Mouse (Mus musculus): ENCODE measurements around the gene Son. TPM values are rescaled to one million over a fixed set of nuclear protein-coding genes. Genes with fewer than 3 reads are reported as not detected.
A peak's percentile ranks its signal among the peaks of the same experiment; 100 is the strongest.

The Son gene
- polyA plus RNA-seq, 1 experiment from 2014 or later: 128 TPM

- Histone ChIP-seq H3K27ac (no peak overlapping the region), H3K4me1 (peaks cover 6% of the 10 kb centered on the region), H3K4me3 (no peak overlapping the region), H3K27me3 (replicated peaks) (no peaks in the 10 kb centered on the region), H3K9me3 (no peaks in the 10 kb centered on the region), H3K9ac (no peak overlapping the region), H3K36me3 (replicated peaks) (peaks cover 24% of the 10 kb centered on the region), H3K4me2 (no peak overlapping the region)
- peak; percentile 87 for ATAC-seq (replicated peaks)
- 33% methylated on average over 14 of the region's 14 CpGs for WGBS
Observed at GRCm38 (mm10) chr16:91694455-91695084, 47.3 kb downstream of the Son start.

GRCm38 (mm10) chr16:91695108-91695755 lies 47.9 kb downstream of the Son start:
- no peak for ATAC-seq (replicated peaks)
- Histone ChIP-seq H3K9ac (no peak overlapping the region), H3K4me2 (no peak overlapping the region), H3K36me3 (replicated peaks) (peaks cover 24% of the 10 kb centered on the region), H3K9me3 (no peaks in the 10 kb centered on the region), H3K27ac (no peak overlapping the region), H3K4me3 (no peak overlapping the region), H3K27me3 (replicated peaks) (no peaks in the 10 kb centered on the region), H3K4me1 (no peaks in the 10 kb centered on the region)
- WGBS: 77% methylated on average over 8 of the region's 8 CpGs

- Histone ChIP-seq H3K4me1 (no peaks in the 10 kb centered on the region), H3K27ac (no peak overlapping the region), H3K4me3 (no peak overlapping the region), H3K9me3 (no peaks in the 10 kb centered on the region), H3K36me3 (replicated peaks) (peaks cover 22% of the 10 kb centered on the region), H3K27me3 (replicated peaks) (no peaks in the 10 kb centered on the region), H3K4me2 (no peak overlapping the region), H3K9ac (no peak overlapping the region)
- 95% methylated on average over 1 of the region's 1 CpGs for WGBS
- ATAC-seq (replicated peaks): no peak
Observed at GRCm38 (mm10) chr16:91698995-91699394, 51.7 kb downstream of the Son start.

GRCm38 (mm10) chr16:91701908-91702307 lies 54.6 kb downstream of the Son start:
- Histone ChIP-seq H3K9ac (no peak overlapping the region), H3K27me3 (replicated peaks) (no peaks in the 10 kb centered on the region), H3K4me1 (no peaks in the 10 kb centered on the region), H3K9me3 (no peaks in the 10 kb centered on the region), H3K27ac (no peak overlapping the region), H3K4me3 (no peak overlapping the region), H3K4me2 (no peak overlapping the region), H3K36me3 (replicated peaks) (peaks cover 30% of the 10 kb centered on the region)
- ATAC-seq (replicated peaks): no peak
- 91% methylated on average over 13 of the region's 13 CpGs for WGBS

DNA sequence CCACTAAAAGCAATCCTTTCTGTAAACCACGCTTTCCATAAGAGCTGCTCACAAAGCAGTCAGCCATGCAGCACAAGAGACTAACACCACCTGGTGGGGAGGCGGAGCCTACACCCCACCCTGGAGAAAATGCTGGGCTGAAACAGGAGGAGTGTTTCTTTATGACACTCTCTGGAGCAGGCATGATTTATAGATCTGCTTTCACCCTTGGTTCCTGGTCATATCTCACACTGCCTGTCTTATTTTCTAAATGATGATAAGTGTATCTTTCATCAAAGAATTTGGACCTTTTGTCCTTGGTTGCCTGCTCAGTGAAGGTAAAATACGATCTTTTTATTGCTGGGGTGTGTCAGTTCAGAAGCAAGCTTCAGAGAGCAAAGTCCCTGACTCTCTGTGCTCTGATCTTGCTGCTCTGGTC lies 55.5 kb downstream of the Son start:
- no peak for ATAC-seq (replicated peaks)

GRCm38 (mm10) chr16:91704603-91705340 lies 57.5 kb downstream of the Son start:
- Histone ChIP-seq H3K4me1 (no peaks in the 10 kb centered on the region), H3K9ac (no peak overlapping the region), H3K27ac (no peak overlapping the region), H3K9me3 (no peaks in the 10 kb centered on the region), H3K4me3 (no peak overlapping the region), H3K36me3 (replicated peaks) (peaks cover 27% of the 10 kb centered on the region), H3K27me3 (replicated peaks) (no peaks in the 10 kb centered on the region), H3K4me2 (no peak overlapping the region)
- WGBS: 86% methylated on average over 14 of the region's 14 CpGs
- no peak for ATAC-seq (replicated peaks)

More for the DNA sequence above, 55.5 kb downstream of the Son start:
- Histone ChIP-seq H3K27ac (no peak overlapping the region), H3K9ac (no peak overlapping the region), H3K9me3 (no peaks in the 10 kb centered on the region), H3K4me1 (no peaks in the 10 kb centered on the region), H3K4me3 (no peak overlapping the region), H3K36me3 (replicated peaks) (peaks cover 32% of the 10 kb centered on the region), H3K4me2 (no peak overlapping the region), H3K27me3 (replicated peaks) (no peaks in the 10 kb centered on the region)
- 62% methylated on average over 3 of the region's 3 CpGs for WGBS

DNA sequence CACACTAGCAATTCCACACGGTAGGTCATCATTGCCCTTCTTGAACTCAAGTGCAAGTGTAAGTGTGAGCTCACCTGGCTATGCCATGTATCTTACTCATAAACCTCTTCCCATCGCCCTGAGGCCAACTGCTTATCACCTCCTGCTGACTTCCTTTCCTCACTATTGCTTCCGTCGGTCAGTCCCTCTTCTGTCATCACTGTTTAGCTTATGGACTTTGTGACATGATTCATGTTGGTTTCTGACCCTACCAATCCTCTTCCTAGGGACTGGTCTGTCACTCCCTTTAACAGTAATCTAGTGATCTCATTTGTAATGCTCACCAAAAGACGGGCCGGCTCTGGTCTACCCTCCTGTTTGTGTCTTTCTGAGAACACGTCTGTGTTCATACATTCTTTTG lies 62.9 kb downstream of the Son start:
- no peak overlapping the region for H3K4me3 ChIP-seq
- peaks cover 42% of the 10 kb centered on the region for H3K36me3 ChIP-seq (replicated peaks)
- 91% methylated on average over 7 of the region's 7 CpGs for WGBS
- no peak for ATAC-seq (replicated peaks)
- no peaks in the 10 kb centered on the region for H3K9me3 ChIP-seq
- H3K4me2 ChIP-seq: no peak overlapping the region
- H3K4me1 ChIP-seq: no peaks in the 10 kb centered on the region
- H3K9ac ChIP-seq: no peak overlapping the region
- no peaks in the 10 kb centered on the region for H3K27me3 ChIP-seq (replicated peaks)
- no peak overlapping the region for H3K27ac ChIP-seq

GRCm38 (mm10) chr16:91716927-91717349 lies 69.6 kb downstream of the Son start:
- H3K27me3 ChIP-seq (replicated peaks): no peaks in the 10 kb centered on the region
- no peaks in the 10 kb centered on the region for H3K4me1 ChIP-seq
- ATAC-seq (replicated peaks): no peak
- no peak overlapping the region for H3K4me3 ChIP-seq
- H3K9me3 ChIP-seq: no peaks in the 10 kb centered on the region
- no peak overlapping the region for H3K4me2 ChIP-seq
- no peak overlapping the region for H3K9ac ChIP-seq
- 89% methylated on average over 11 of the region's 11 CpGs for WGBS
- peaks cover 22% of the 10 kb centered on the region; the same call in 1 of the 2 replicates for H3K36me3 ChIP-seq (replicated peaks)
- H3K27ac ChIP-seq: no peak overlapping the region

DNA sequence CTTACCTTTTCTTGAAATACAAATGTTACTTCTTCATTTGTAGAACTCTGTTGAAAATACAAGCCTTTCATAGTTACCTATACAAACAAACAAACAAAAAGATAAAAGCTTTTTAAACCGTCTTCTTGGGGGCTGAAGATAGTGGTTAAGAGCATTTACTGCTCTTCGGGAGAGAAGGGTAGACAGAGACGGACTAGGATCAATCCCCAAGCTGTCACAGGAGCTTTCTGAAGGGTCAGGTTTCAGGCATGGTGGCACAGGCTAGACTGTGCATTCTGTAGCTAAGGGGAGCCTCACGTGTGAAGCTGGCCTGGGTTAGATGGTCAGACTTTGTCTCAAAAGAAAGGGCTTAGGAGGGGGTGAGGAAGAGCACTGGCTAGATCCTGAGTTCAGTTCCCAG lies 70.1 kb downstream of the Son start:
- Histone ChIP-seq H3K9ac (no peak overlapping the region), H3K4me2 (no peak overlapping the region), H3K36me3 (replicated peaks) (peaks cover 18% of the 10 kb centered on the region; the same call in 1 of the 2 replicates), H3K4me1 (0 out of 2 replicates have a peak, but pooled peaks cover under 1% of the 10 kb centered on the region), H3K9me3 (no peaks in the 10 kb centered on the region), H3K4me3 (no peak overlapping the region), H3K27me3 (replicated peaks) (no peaks in the 10 kb centered on the region), H3K27ac (no peak overlapping the region)
- ATAC-seq (replicated peaks): no peak
- WGBS: 88% methylated on average over 4 of the region's 4 CpGs

DNA sequence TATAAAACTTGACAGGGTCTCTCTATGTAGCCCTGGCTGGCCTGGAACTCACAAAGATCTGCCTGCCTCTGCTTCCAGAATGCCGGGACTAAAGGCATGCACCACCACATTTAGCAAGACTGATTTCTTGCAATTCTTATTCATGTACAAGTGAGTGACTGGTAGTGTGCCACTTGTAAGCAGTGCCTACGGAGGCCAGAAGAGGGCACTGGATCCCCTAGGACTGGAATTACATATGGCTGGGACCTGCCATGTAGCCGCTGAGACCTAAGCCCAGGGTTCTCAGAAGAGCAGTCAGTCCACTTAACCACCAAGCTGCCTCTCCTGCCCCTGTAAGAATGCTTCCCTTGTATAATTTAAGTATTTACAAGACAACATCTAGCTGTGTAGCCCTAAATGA lies 76.9 kb downstream of the Son start:
- Histone ChIP-seq H3K4me2 (no peak overlapping the region), H3K9ac (no peak overlapping the region), H3K4me3 (no peak overlapping the region), H3K4me1 (peaks cover 21% of the 10 kb centered on the region), H3K36me3 (replicated peaks) (peaks cover 10% of the 10 kb centered on the region; the same call in 1 of the 2 replicates), H3K9me3 (no peaks in the 10 kb centered on the region), H3K27ac (no peak overlapping the region), H3K27me3 (replicated peaks) (no peaks in the 10 kb centered on the region)
- ATAC-seq (replicated peaks): no peak
- 50% methylated on average over 3 of the region's 3 CpGs for WGBS

DNA sequence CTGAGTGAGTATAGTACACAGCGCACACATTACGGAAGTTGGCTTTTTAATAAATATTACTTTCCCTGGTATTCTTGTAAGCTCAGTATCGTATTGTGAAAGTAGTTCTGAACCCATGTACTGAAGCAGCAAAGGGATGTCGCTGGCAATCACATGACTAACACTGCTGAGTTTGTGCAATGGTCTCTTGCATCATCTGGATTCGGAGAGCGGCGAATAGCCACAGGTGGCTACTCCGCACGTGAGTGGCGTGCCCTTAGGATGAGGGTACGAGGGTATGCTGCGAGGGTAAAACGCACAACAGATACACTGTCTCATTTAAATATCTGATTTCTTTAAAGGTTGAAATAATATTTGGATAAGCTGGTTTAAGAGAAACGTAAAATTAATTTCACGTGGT lies 80.1 kb downstream of the Son start:
- Histone ChIP-seq H3K27ac (peak overlapping the region; percentile 97; the same call in 1 of the 2 replicates), H3K36me3 (replicated peaks) (no peaks in the 10 kb centered on the region; the same call in 1 of the 2 replicates), H3K9ac (peak overlapping the region; percentile 52), H3K27me3 (replicated peaks) (no peaks in the 10 kb centered on the region), H3K4me1 (peaks cover 35% of the 10 kb centered on the region), H3K4me3 (peak overlapping the region; percentile 95), H3K9me3 (no peaks in the 10 kb centered on the region), H3K4me2 (peak overlapping the region; percentile 54)
- ATAC-seq (replicated peaks): no peak
- 91% methylated on average over 15 of the region's 15 CpGs for WGBS
